Mouse (Mus musculus) C2C12 (cell line): ENCODE data around the gene Cebpb.

ENCODE experiments used
- CEBPB ChIP-seq: IDR thresholded peaks from one replicate; pipeline ENCODE4 v1.6.1; 2011; ENCODE audit warnings: low read depth, mild to moderate bottlenecking, control low read depth, moderate library complexity
- CTCF ChIP-seq: IDR thresholded peaks from one replicate; pipeline ENCODE4 v1.5.1; 2011; ENCODE audit not compliant: control insufficient read depth, insufficient read depth, insufficient read length
- FOSL1 ChIP-seq: IDR thresholded peaks from one replicate; pipeline ENCODE4 v1.8.0; 2011; ENCODE audit warnings: mild to moderate bottlenecking, low read length; ENCODE audit not compliant: poor library complexity, insufficient read depth, severe bottlenecking
- MAX ChIP-seq: IDR thresholded peaks from one replicate; pipeline ENCODE4 v1.6.1; 2011; ENCODE audit warnings: mild to moderate bottlenecking, control low read depth
- MYOD1 ChIP-seq: IDR thresholded peaks from one replicate; pipeline ENCODE4 v1.6.1; 2011; ENCODE audit warnings: low read depth; ENCODE audit not compliant: control insufficient read depth, insufficient read length
- USF1 ChIP-seq: IDR thresholded peaks from one replicate; pipeline ENCODE4 v1.6.1; 2011; ENCODE audit warnings: low read depth, mild to moderate bottlenecking, control low read depth, moderate library complexity

DNA sequence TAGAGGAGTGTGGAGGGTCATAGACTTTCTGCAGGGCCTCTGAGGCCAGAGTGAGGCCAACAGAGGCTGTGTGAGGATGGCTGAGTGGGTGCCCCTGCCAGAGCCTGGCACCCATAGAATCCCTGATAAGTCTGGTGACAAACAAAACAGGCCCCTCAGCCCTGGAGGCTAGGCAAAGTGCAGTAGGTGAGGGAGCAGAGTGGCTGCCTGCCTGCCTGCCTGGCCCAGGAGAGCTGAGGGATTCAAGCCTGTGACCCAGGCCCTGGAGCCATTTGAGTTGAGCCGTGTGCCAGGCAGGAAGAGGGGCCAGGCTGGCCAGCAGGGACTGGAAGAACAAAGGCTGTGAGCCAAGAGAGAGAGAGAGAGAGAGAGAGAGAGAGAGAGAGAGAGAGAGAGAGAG is 5.5 kb downstream of the Cebpb start:
- TF ChIP-seq CTCF (no peak), MAX (no peak), FOSL1 (no peak), USF1 (no peak), CEBPB (no peak), MYOD1 (no peak)
